Mouse (Mus musculus): ENCODE measurements at regions not wholly inside any gene's neighbourhood (a gene's known extent, or its start where the extent isn't known, plus 50 kb on each side); places are given as distances from the start of the nearest gene placed in this dataset.

DNA sequence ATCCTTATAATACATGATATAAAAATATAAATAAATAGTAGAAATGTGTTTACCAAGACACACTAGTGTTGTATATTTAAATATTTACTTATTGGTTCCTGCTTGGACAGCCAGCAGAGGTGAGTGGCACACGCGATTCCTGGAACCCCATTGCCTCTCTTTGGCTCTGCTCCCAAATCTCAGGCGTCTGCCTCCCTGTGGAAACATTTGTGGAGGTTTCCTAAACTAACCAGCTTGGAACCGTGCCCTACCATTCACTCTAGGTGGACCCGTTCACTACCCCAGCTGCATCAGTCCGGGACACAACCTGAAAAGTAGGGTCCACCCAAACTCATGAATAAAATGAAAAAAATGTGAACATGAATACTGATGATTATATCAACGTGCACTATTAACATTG is 404.0 kb upstream of the Defb41 start:
- intact Hi-C loops (cut with DNase I) = no loop called here
- no peak for DNase-seq

DNA sequence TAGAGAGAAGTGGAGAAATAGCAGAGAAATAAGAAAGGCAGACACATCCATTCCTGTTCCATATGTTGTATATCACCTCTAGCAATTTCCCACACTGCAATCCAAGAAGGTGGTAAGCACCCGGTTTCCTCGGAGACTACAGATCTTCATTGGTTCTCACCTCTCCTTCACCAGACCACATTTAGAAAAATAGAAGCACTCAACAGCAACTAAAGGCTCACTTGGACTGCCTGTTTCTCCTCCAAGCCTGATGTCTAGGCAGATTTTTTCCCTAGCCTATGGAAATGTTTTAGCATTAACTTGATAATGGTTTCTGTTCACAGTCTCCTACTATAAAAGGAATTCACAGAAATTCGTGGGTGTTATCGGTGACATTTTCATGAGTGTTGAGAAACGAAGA is 403.3 kb upstream of the Defb41 start:
- no peak for DNase-seq
- intact Hi-C loops (cut with DNase I) = no loop called here

DNA sequence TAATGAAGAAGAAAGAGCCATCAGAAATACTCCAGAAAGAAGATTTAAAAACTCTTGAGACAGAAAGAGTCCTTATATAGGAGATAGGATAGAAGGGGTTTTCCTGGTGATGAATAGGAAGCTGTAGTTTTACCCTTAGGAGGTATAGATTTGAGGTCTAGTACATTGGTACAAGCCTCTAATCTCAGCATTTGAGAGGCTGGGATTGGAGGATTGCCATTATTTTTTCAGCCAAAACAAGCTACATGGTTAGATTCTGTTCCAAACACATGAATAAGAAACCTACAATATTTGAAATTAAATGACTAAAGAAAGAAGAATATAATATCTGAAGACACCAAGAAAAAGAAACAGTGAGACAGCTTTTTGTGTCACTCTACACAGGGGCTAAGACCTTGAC is 375.9 kb upstream of the Defb41 start:
- no peak for DNase-seq
- intact Hi-C loops (cut with DNase I) = no loop called here

DNA sequence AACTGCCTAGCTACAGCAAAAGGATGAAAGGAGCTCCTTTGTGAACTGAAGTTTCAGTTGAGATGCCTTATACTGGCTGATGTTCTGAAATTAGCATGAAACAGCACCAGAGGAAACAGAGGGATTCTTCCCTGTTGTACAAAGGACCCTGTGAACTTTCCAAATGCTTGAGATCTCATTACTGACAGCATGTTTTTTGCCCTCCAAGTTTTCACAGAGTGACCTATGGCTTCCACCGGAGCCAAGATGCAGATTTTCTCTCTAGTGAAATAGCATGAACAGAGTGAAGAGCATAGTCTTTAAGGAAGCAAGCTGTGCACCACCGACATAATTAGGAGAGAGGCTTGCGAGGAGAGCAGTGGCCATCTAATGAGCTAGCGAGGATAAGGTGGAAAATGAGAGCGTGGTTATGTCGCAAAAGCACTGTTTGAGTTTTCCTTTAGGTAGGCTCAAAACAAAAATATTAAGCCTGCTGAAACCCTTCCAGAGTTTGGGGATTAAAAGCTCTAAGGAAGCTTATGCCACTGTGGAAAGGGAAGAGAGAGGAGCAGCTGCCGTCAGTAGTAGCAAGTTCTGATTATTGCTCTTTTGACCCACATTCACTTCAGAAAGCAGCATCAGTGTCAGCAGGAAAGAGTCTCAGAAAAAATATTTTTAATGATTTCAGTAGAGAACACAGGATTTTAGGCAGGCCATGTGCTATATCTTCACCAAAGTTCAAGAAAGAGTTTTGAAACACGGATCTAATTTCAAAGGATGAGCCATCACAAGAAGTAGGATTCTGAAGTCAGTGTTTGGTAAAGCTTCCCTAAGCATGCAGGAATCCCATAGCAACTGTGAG is 374.7 kb upstream of the Defb41 start:
- intact Hi-C loops (cut with DNase I) = no loop called here
- DNase-seq = no peak

DNA sequence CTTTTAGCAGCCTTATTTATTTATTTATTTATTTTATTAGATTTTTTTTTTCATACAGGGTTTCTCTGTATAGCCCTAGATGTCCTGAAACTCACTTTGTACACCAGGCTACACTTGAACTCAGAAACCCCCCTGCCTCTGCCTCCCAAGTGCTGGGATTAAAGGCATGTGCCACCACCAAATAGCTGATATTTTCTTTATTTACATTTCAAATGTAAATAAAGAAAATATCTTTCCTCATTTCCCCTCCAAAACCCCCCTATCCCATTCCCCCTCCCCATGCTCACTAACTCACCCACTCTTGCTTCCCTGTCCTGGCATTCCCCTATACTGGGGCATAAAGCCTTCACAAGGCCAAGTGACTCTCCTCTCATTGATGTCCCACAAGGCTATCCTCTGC is 372.4 kb upstream of the Defb41 start:
- intact Hi-C loops (cut with DNase I) = no loop called here
- DNase-seq = no peak

DNA sequence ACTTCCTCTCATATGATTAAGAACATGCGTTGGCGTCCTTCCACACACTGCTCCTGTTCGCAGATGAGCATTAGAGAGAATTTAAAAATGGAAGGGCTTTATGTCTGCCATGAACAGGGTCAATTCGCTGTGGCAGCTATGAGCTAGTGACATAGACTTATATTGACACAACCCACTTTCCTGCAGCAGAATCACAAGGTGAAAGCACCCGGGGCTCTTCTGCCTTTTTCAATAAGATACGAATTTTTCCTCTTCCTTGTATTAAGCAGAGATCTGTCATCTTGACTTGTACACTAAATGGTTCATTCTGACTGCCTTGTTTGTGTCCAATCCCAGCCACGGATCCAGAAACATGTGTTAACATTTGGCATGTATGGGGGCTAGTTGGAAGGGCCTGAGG is 345.3 kb upstream of the Defb41 start:
- intact Hi-C loops (cut with DNase I) = no loop called here
- DNase-seq = no peak

DNA sequence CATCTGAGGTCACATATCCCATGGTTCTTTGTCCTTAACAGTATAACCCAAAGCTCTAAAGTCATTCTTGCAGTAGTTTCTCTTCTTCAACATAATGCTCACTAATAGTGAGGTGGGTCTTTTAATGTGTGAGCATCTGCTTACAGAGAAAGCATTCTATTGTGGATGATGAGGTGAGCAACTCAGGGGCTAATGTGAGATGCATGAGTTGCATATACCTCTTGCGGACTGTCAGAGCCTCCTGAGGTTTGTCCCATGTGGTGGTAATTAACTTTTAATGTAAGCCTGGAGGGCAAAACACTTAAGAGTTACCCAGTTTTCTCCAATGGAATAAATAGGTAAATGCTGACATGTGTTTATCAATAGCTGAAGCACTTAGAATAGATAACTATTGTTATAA is 334.9 kb upstream of the Defb41 start:
- DNase-seq = no peak
- intact Hi-C loops (cut with DNase I) = no loop called here

DNA sequence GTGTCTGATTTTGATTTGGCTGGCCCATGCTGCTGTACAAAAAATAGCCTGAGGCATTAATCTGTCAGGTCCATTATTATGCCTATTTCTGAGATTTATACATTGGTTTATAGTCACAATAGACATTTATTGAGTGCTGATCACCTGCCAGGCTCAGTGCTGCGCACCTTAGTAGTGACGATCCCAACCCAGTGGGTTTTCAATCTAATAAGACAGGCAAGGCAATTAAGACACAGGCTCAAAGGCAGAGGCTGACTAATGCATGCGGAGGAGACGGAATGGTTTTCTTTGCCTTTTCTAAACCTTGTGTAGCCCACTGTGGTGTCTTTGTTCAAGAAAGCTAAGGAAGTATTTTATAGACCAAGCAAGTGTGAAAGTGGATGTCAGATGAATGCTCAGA is 334.0 kb upstream of the Defb41 start:
- no peak for DNase-seq
- intact Hi-C loops (cut with DNase I) = no loop called here

DNA sequence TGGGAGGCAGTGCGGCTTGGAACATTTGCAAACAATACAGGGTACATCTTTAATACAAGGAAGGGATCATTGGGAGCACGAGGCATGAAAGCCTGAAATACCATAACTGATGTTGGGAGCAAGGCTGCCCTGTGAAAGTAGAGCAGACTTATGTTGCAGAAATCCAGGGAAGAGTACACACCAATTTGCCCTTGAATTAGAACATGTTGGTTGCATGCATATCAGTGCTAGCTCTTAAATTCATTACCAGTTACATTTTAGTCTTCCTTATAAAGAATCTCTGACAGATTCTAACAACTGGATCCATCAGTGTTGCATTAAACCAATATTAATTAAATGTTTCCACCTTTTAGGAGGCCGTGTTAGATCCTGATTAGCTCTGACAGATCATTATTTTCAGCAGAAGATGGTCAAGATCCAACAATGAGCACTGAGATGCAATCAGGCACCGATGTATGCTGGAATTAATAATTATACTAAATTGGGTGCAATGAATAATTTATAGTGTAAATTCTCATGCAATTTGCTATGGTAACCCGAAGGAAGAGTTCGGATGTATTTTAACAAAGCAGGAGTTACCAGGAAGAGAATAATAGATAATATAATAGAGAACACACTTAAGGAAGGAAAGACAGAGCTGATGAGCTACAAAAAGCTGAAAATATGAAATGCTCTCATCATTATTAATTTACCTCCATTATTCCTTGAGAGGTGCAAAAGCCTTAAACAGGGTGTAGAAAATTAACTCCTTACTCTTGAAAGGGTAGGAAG is 318.6 kb upstream of the Defb41 start:
- DNase-seq = no peak
- intact Hi-C loops (cut with DNase I) = no loop called here

DNA sequence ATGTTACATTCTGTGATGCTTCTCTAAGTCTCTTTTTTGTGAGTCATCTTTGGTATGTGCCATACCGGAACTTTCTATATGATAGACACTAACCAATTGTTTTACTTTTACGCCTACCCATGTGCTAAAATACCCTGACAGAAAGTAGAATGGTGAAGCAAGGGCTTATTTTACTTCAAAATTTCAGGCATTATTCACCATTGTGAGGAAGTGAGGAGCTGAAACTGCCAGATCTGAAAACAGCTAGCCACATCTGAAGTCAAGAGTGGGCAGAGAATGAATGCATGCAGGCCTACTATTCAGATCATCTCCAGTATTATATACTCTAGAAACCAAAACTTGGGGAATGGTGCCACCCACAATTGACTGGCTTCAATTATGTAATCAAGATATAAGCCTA is 313.7 kb upstream of the Defb41 start:
- intact Hi-C loops (cut with DNase I) = no loop called here
- DNase-seq = no peak

DNA sequence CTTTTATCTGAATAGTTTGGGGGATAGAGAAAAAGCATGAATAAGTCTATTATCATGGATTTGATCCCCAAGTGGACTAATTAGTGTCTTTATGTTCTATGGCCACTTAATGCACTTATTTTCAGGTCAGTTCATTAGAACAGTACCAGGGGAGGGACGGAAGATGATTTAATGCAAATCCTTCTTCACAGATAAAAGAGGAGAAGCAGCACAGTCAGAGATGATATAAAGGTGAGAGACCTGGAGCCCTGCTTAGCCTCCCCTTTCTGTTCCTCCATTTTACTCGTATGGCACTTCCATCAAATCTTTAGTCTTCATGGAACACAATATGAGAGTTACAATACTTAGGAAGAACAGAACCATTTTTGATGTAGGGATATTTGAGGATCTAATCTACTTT is 302.1 kb upstream of the Defb41 start:
- intact Hi-C loops (cut with DNase I) = no loop called here
- DNase-seq = no peak

DNA sequence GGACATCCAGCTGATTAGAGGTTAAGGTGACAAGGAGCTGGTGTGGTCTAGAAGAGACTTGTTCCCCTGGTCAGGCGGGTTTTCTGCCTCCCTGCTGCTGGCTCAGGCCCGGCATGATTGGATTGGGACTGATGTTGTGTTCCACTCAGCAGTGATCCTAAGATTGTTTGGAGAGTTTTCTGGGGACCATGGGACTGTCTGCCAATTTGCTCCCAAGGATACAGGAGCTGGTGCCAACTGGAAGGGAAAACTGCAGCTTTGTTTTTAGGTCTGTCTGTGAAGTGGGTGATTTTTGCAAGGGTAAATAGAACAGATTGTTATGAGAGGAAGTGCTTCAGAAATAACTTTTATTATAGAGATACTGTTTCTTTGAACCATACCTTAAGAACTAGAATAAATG is 286.3 kb upstream of the Defb41 start:
- intact Hi-C loops (cut with DNase I) = no loop called here
- no peak for DNase-seq

DNA sequence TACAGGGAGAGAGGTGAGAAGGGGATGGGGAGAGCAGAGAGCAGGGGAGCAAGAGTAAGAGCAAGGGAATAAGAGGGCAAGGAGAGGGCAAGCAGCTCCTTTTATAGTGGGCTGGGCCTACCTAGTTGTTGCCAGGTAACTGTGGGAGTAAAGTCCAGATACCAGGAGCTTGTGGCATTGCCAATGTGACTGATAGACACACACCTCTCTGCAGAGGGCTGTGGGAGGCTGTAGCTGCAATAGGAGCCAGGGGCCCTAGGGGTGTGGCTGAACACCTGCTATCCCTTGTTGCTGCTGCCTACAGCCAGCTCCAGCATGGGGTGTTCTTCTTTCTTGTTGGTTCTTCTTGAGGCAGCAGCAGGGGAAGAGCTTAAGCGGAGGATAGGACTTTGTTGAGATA is 266.8 kb upstream of the Defb41 start:
- DNase-seq = no peak
- intact Hi-C loops (cut with DNase I) = no loop called here

DNA sequence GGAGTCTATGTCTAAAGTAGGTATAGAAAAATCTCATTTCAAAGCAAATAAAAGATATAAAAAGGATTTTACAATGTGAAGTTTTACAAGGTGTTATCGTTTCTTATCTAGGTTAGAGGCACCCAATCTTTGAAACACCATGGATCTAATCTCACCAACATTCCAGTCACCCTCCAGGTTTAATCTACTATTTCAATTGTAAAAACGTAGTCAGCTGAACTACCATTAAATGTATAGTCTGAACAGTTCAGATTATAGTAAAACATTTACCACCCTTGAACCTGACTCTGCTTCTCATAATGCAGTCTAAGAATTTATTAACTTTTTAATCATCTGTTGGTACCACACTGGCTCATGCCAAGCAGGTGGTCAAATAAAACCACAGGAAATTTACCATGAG is 259.5 kb upstream of the Defb41 start:
- DNase-seq = no peak
- intact Hi-C loops (cut with DNase I) = no loop called here

DNA sequence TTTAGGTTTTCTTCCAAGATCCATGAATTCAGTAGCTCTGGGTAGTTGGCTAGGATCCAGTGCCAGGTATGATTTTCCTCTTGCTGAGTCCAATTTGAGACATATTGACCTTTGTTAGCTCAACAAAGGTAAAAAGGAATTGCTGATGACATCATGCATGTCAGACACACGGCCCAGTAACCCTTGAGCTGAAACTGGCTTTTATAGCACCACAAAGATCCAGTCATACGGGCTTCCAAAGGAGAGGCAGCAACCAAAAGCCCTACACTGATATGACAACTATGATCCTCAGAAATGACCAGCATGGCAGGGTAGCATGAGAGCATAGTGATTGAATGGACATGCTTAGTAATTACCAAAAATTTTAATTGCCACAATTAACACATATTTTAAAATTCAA is 258.0 kb upstream of the Defb41 start:
- no peak for DNase-seq
- intact Hi-C loops (cut with DNase I) = no loop called here

DNA sequence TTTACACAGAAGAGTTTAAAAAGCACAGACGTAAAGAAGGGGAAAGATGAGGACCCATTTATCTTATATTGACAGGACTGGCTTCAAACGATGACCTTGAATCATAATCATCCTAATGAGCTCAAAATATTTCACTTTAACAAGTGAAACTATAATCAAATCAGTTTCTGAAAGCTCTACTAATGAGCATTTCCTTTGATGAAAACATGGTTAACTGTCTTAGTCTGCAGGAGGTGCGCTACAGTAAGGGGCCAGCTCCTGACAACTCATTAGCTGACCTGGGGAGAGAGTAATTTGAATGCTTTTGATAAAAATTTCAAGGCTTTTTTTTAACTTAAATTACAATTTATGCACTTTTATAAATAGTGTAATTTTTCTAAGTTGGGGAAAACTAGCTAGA is 247.8 kb upstream of the Defb41 start:
- intact Hi-C loops (cut with DNase I) = no loop called here
- no peak for DNase-seq

DNA sequence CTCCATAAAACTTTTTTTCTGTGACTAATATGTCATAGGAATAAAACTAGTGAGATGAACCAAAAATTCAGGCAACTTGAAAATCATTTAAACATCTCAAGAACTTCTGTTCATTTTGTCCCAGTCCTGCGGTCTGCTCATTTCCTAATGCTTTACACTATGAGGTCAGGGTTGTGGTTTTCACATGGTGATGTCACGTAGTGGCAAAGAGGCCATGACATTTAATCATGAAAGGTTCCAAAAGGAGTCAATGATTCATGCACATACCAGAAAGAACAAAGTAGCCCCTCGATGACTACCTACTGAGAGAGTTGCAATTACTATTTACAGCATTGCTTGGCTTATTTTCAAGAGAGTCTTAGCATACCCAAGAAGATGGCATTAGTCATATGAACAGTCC is 233.6 kb upstream of the Defb41 start:
- intact Hi-C loops (cut with DNase I) = no loop called here
- DNase-seq = no peak

DNA sequence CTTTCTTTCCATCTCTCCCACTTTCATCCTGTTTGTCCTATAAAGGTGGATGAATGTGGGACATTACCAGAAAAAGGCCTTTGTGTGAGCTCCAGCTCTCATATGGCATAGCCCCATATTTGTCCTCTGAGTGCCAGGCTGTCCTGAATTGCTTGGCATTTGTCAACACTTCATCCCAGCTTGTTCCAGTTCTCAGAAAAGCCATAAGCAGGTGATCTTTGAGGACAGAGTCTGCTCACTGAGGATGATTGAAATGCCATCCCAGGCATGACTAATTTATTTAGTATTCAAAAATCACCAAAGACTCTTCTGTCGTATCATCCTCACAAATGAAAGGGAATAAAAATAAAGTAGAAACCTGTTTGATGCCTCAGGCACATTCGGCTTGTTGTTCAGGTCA is 203.6 kb upstream of the Defb41 start:
- DNase-seq = no peak
- intact Hi-C loops (cut with DNase I) = no loop called here

DNA sequence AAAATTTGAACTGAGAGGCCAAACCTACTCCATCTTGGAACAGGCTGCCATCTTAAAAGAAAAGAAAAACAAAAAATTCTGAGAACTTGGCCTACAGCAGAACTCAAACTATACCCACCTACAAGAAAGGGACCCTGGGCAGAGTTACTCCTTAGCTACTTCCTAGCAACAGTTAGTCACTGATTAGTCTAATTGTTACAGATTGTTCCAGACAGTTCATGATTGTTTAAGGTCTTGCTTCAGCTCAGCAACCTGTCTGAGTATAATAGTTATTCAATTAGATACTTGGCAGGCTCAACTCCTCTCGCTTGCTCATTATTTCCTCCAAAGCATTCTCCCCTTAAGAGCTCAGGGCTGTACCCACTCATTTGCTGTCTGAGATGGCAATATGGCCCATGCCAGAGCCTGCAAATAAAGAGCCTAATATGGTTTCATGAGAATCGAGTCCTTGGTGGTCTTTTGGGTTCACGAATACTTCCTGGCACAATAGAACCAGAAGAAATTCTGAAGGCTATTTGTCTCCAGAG is 200.4 kb upstream of the Defb41 start:
- intact Hi-C loops (cut with DNase I) = no loop called here
- DNase-seq = no peak

DNA sequence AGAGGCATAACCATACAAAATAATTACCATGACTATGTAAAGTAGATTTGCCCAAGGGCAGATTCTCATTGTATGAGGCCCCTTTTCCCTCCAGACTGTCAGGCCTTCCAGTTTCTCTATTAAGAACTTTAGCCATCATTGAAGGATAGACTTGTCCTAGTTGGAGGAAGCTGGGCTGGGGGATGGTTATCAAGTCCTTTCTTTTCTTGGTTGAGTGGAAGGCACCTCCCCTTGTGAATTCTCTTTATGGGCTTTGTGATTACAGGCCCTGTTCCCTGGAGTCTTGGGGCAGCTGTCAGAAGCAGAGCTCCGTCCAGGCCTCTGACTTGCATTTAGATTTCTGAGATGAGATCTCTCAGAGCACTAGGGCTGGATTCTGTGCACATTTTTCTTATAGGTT is 198.3 kb upstream of the Defb41 start:
- no peak for DNase-seq
- intact Hi-C loops (cut with DNase I) = no loop called here

DNA sequence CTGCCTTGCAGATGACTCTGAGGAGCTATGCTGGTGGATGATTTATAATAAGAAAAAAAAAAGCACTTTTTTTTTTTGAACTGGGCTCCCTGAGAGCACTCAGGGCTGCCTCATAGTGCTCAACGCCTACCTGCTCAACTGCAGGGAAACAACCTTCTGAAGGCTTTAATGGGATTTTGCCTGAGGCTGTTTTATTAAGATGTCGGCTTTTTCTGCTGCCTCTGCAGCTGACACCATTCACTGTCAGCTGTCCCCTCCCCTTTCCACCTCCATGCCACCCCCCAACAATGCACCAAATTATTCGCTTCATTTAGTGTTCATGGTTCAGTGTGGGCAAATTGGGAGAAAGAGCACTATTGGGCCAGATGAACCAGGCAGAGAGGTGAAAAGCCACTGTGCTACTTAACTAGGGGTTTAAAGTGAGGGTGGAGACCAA is 151.4 kb upstream of the Defb41 start:
- DNase-seq = no peak
- intact Hi-C loops (cut with DNase I) = no loop called here

DNA sequence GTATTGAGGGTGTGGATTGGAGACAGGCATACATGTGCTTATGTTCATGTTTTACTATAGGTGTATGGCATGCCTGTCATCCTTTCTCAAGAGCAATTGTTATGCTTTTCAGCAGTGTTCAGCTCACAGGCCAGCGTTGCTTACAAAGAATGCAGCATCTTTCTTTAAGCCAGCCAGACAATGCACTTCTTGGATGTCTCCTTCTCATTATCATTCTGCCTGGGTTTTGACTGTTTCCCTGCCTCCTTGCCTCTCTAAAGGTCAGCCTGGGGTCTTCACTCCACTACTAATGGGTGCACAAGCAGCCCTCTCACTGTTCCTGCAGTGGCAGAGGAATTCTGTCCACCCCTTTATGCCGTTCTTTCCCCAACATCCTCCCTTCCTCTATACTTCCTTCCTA is 150.9 kb upstream of the Defb41 start:
- DNase-seq = no peak
- intact Hi-C loops (cut with DNase I) = no loop called here
